Mouse (Mus musculus) embryonic facial prominence, embryonic 11.5 days (tissue): ENCODE results near the gene Sco2. TPM values are rescaled to one million over a fixed set of nuclear protein-coding genes. Genes with fewer than 3 reads are reported as not detected.

Experiments
- ATAC-seq: fragments of 200-750 bp; cut with Nextera tagmentation; replicated peaks from 2 replicates; pipeline ENCODE4 v1.8.0; 2017; ENCODE audit warnings: low read depth; ENCODE audit not compliant: insufficient number of reproducible peaks, low FRiP score, low TSS enrichment
- DNase-seq: peaks from one replicate; pipeline ENCODE4 v3.0.0-alpha.2; 2015; ENCODE audit warnings: low spot score
- H3K27ac ChIP-seq: fragments of 300-500 bp; sonication (generic); replicated peaks from 2 replicates; pipeline ENCODE4 v1.5.1; 2014; ENCODE audit warnings: mild to moderate bottlenecking, low read depth, low read length, control low read depth
- H3K27me3 ChIP-seq: fragments of 300-500 bp; sonication (generic); 2 replicates; pipeline ENCODE4 v1.6.1; 2014; ENCODE audit warnings: mild to moderate bottlenecking, low read length, moderate library complexity, mixed read lengths; ENCODE audit not compliant: control insufficient read depth, insufficient read depth
- H3K36me3 ChIP-seq: fragments of 300-500 bp; sonication (generic); replicated peaks from 2 replicates; pipeline ENCODE4 v1.6.1; 2014; ENCODE audit warnings: low read depth, mild to moderate bottlenecking, low read length, moderate library complexity, mixed read lengths; ENCODE audit not compliant: control insufficient read depth, insufficient read depth
- H3K4me1 ChIP-seq: fragments of 300-500 bp; sonication (generic); 2 replicates; pipeline ENCODE4 v1.6.1; 2014; ENCODE audit warnings: low read length, mixed read lengths; ENCODE audit not compliant: control insufficient read depth, insufficient read depth
- H3K4me2 ChIP-seq: fragments of 300-500 bp; sonication (generic); 2 replicates; pipeline ENCODE4 v1.6.1; 2014; ENCODE audit warnings: low read depth, mild to moderate bottlenecking, control low read depth, low read length, moderate library complexity
- H3K4me3 ChIP-seq: fragments of 300-500 bp; sonication (generic); 2 replicates; pipeline ENCODE4 v1.5.1; 2014; ENCODE audit warnings: low read depth, low read length, control low read depth
- H3K9ac ChIP-seq: fragments of 300-500 bp; sonication (generic); replicated peaks from 2 replicates; pipeline ENCODE4 v1.6.1; 2014; ENCODE audit warnings: mild to moderate bottlenecking, control low read depth, low read length
- H3K9me3 ChIP-seq: fragments of 300-500 bp; sonication (generic); replicated peaks from 2 replicates; pipeline ENCODE4 v1.6.1; 2016; ENCODE audit warnings: mild to moderate bottlenecking, low read length, inconsistent platforms, mixed read lengths; ENCODE audit not compliant: control insufficient read depth
- WGBS: fragments of 180-500 bp; shearing (Covaris S2); extraction: QIAGEN DNeasy Blood & Tissue Kit; methylation state at CpG from one replicate; pipeline ENCODE4 v1.1.7; 2014; 5-methylcytosine and 5-hydroxymethylcytosine counted together
- polyA plus RNA-seq: library from polyadenylated mRNA; unstranded; fragments of >200 nt; fragmentation: Nextera tagmentation; extraction: Ambion mirVana; gene quantifications from 2 replicates; pipeline ENCODE4 v1.2.1, GENCODE M21; 2014

Sco2 gene
- polyA plus RNA-seq, 1 experiment from 2014 or later: 5.2 TPM

DNA sequence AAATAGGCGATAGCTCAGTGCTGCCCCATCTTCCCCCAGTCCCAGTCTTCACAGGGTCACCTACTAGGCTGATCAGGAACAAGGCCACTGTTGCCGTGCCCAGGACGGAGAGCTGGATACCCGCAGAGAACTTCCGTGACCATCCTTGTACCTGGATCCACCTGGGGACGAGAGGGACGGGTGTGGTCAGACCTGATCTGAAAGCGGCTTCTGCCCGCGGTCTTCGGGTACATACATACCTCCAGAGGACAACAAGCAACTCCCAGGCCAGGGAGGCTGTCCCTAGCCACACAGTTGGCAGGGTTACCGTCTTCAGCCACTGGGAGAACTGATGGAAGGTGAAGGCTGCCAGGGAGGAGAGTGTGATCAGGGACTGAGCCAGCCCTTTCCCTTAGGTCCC is 20.9 kb downstream of the Sco2 start:
- no peak for DNase-seq
- WGBS: 97% methylated on average over 12 of the region's 12 CpGs
- no peak for ATAC-seq
- no peak overlapping the region for H3K4me2 ChIP-seq
- H3K36me3 ChIP-seq: peaks cover 8% of the 10 kb centered on the region
- H3K9me3 ChIP-seq: no peaks in the 10 kb centered on the region
- no peak overlapping the region for H3K4me3 ChIP-seq
- H3K27ac ChIP-seq: no peak overlapping the region
- H3K27me3 ChIP-seq: no peaks in the 10 kb centered on the region
- H3K4me1 ChIP-seq: no peaks in the 10 kb centered on the region
- H3K9ac ChIP-seq: no peak overlapping the region

DNA sequence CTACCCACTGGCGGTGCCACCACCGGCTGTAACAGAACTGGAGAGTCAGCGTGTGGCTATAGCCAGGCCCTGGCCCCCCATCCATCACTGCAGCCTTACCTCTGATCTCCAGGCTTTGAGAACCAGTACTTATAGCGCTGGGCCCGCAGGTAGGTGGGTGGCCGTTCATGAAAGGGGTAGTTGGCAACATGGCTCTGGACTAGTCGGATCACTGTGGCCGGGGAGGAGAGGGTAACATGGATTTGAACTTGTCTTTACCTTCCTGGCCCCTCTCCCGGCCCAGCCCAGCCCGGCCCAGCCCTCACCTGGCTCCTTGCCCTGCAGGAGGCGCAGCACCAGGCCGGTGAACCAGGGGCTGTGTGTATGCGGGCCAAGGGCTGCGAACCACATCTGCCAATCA is 21.6 kb downstream of the Sco2 start:
- Histone ChIP-seq H3K4me1 (no peaks in the 10 kb centered on the region), H3K4me3 (no peak overlapping the region), H3K36me3 (peaks cover 8% of the 10 kb centered on the region), H3K4me2 (no peak overlapping the region), H3K27me3 (no peaks in the 10 kb centered on the region), H3K27ac (no peak overlapping the region), H3K9ac (no peak overlapping the region), H3K9me3 (no peaks in the 10 kb centered on the region)
- WGBS: 94% methylated on average over 14 of the region's 14 CpGs
- ATAC-seq (no peak), DNase-seq (no peak)

DNA sequence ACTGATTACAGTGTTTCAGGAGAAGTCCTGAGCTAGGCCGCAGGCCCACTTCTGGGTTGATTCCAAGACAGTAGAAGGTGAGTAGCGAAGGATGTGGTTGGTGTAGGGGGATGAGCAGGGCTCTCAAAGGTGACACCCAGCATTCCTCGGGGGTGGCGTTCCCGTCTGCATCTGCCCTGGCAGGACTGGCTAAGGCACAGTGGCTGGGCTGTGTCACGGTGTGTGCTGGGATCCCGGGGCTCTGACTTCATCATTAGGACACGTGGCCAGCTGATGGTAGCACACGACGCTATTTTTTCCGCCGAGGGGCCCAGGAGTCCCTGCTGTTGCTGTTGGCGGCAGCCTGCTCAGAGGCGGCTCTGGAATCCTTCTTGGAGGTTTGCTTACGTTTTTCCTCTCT is 22.3 kb downstream of the Sco2 start:
- Histone ChIP-seq H3K9ac (no peak overlapping the region), H3K27ac (no peak overlapping the region), H3K4me2 (no peak overlapping the region), H3K36me3 (peaks cover 8% of the 10 kb centered on the region), H3K27me3 (no peaks in the 10 kb centered on the region), H3K9me3 (no peaks in the 10 kb centered on the region), H3K4me3 (no peak overlapping the region), H3K4me1 (no peaks in the 10 kb centered on the region)
- 86% methylated on average over 15 of the region's 15 CpGs for WGBS
- DNase-seq (no peak), ATAC-seq (no peak)

DNA sequence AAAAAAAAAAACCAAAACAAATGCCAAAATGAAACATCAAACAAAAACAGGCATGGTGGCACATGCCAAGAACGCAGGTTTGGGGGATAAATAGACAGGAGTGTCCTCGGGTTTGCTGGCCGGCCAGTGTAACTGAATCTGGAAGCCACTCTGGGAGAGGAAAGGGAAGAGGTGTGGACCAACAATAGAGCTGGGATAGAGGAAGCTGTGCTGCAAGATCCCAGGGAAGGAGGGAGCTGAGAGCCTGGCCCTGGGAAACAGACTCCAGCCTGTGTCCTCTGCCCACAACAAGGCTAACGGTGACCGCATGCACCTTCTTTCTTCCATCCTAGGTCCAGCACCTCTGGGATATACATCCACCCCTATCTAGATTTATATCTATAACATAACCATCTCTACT is 23.2 kb downstream of the Sco2 start:
- no peak overlapping the region for H3K4me3 ChIP-seq
- 82% methylated on average over 5 of the region's 5 CpGs for WGBS
- H3K9me3 ChIP-seq: no peaks in the 10 kb centered on the region
- no peak for ATAC-seq
- H3K4me1 ChIP-seq: no peaks in the 10 kb centered on the region
- no peaks in the 10 kb centered on the region for H3K27me3 ChIP-seq
- H3K4me2 ChIP-seq: no peak overlapping the region
- H3K9ac ChIP-seq: no peak overlapping the region; the same call in 1 of the 2 replicates
- no peak overlapping the region for H3K27ac ChIP-seq
- H3K36me3 ChIP-seq: peaks cover 8% of the 10 kb centered on the region
- no peak for DNase-seq

DNA sequence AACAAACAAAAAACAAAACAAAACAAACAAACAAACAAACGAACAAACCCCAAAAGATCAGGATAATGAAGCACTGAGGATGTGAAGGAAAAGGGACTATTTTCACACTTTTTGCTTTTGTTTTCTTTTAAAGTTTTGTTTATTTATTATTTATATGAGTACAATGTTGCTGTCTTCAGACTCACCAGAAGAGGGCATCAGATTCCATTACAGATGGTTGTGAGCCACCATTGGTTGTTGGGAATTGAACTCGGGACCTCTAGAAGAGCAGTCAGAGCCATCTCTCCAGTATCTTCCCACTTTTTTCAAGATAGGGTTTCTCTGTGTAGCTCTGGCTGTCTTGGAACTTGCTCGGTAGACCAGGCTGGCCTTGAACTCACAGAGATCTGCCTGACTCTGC is 30.3 kb downstream of the Sco2 start:
- H3K27ac ChIP-seq: no peak overlapping the region
- 85% methylated on average over 3 of the region's 3 CpGs for WGBS
- no peak overlapping the region for H3K4me3 ChIP-seq
- no peaks in the 10 kb centered on the region for H3K9me3 ChIP-seq
- no peaks in the 10 kb centered on the region for H3K27me3 ChIP-seq
- no peak for DNase-seq
- no peaks in the 10 kb centered on the region for H3K36me3 ChIP-seq
- no peak overlapping the region for H3K9ac ChIP-seq
- H3K4me2 ChIP-seq: no peak overlapping the region
- ATAC-seq: no peak
- H3K4me1 ChIP-seq: no peaks in the 10 kb centered on the region

DNA sequence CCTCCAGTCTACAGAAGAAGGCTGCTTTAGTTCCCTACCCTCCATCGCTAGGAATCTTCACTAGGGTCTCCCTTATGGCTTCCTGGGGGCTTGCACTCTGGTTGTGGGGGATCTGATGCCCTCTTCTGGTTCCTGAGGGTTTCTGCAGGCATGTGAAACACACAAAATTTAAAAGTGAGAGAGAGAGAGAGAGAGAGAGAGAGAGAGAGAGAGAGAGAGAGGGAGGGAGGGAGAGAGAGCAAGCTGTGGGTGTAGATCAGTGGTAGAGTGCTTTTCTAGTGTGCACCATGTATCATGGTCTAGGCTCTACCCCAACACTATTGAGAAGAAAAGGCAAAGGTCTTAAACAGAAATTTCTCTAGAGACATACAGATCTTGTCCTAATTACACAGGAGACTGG is 32.0 kb downstream of the Sco2 start:
- ATAC-seq: no peak
- Histone ChIP-seq H3K27ac (no peak overlapping the region), H3K27me3 (no peaks in the 10 kb centered on the region), H3K9me3 (no peaks in the 10 kb centered on the region), H3K36me3 (no peaks in the 10 kb centered on the region), H3K4me1 (no peaks in the 10 kb centered on the region), H3K4me2 (no peak overlapping the region), H3K9ac (no peak overlapping the region), H3K4me3 (no peak overlapping the region)
- no peak for DNase-seq
- WGBS: 28% methylated on average over 1 of the region's 1 CpGs

DNA sequence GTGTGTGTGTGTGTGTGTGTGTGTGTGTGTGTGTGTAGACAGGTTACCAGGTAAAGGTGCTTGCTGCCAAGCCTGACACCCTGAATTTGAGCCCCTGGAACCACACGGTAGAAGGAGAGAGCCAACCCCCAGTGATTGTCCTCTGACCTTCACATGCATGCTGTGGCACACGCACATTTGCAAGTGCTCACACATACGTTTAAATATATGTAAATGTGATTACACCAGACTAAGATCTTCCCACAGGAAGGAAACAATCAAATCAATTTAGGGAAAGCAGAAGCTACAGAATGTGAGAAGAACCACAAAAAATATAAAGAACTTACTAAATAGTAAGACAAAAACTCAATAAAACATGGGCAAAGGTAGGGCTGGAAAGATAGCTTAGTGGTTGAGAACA is 33.5 kb downstream of the Sco2 start:
- 77% methylated on average over 3 of the region's 3 CpGs for WGBS
- Histone ChIP-seq H3K4me2 (no peak overlapping the region), H3K27ac (no peak overlapping the region)

DNA sequence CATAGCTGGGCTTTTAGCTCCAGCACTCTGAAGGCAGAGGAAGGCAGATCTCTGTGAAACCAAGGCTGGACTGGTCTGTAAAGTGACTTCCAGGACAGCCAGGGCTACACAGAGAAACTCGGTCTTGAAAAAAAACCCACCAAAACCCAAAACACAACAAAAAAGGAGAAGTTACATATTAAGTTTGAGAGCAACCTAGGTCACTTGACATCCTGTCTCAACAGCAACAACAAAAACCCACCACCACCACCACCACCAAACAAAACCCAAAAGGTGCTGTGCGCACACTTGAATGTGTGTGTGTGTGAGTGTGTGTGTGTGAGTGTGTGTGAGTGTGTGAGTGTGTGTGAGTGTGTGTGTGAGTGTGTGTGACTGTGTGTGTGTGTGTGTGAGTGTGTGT is 34.0 kb downstream of the Sco2 start:
- no peaks in the 10 kb centered on the region for H3K27me3 ChIP-seq
- no peak overlapping the region for H3K4me3 ChIP-seq
- H3K9ac ChIP-seq: no peak overlapping the region
- no peaks in the 10 kb centered on the region for H3K36me3 ChIP-seq
- WGBS: 92% methylated on average over 2 of the region's 2 CpGs
- no peak for DNase-seq
- no peak for ATAC-seq
- H3K4me2 ChIP-seq: no peak overlapping the region
- H3K9me3 ChIP-seq: no peaks in the 10 kb centered on the region
- no peak overlapping the region for H3K27ac ChIP-seq
- no peaks in the 10 kb centered on the region for H3K4me1 ChIP-seq

More for the DNA sequence above, 33.5 kb downstream of the Sco2 start:
- H3K9me3 ChIP-seq: no peaks in the 10 kb centered on the region
- DNase-seq (no peak), ATAC-seq (no peak)
- no peaks in the 10 kb centered on the region for H3K27me3 ChIP-seq
- H3K4me1 ChIP-seq: no peaks in the 10 kb centered on the region
- no peak overlapping the region for H3K9ac ChIP-seq
- no peaks in the 10 kb centered on the region for H3K36me3 ChIP-seq
- no peak overlapping the region for H3K4me3 ChIP-seq
